Comparison of ENCODE assay signal across 24 mouse cellular contexts in genomic region chr15:96816997-96817570, GRCm38 (mm10).
DNase-seq lines count a peak whose midpoint lies in the region; ATAC-seq and TF ChIP-seq lines count a peak whose summit lies in the region.
"Had no signal": no experiment of that assay in that cellular context is flagged by ENCODE, and none has a peak within 500 bp of the region (broad histone marks: within the 10 kb centered on the region; RNA-seq: fewer than 3 reads in every experiment).

No protein-coding gene starts in this region.

- ATAC-seq in heart, embryonic 11.5 days (replicated peaks; ENCODE audit: insufficient number of reproducible peaks, low FRiP score, low TSS enrichment), result no peak
- peak; percentile 54; the same call in 1 of the 2 replicates for ATAC-seq in lung, embryonic 16.5 days (ENCODE audit: low read depth)
- ATAC-seq in granulocyte monocyte progenitor cell, adult 5-6 weeks (replicated peaks; ENCODE audit: poor library complexity, severe bottlenecking), result 0 out of 2 replicates have a peak, but pooled peaks have one; percentile 21
- ATAC-seq: CD4-positive, CD25-positive, alpha-beta regulatory T cell, adult 4 months; forebrain, embryonic 13.5 days; forebrain, embryonic 16.5 days; hindbrain, embryonic 16.5 days; intestine, embryonic 15.5 days had no signal

- peak; percentile 44 for DNase-seq in heart, adult 8-10 months (ENCODE audit: low spot score)
- no peak for DNase-seq in lung, postnatal 14 days
- DNase-seq in MEL (ENCODE audit: low read depth, low spot score), result peak; percentile 62
- no peak for DNase-seq in limb, embryonic 10.5 days (ENCODE audit: low spot score)
- DNase-seq: adrenal gland, adult 2 months; adrenal gland, postnatal 14 days; cerebellum, adult 11 months; cerebellum, adult 8-10 months; cerebellum, postnatal 10 days; cerebellum, postnatal 36 days; gastrocnemius, postnatal 10 days; gastrocnemius, postnatal 36 days had no signal

- no peaks in the 10 kb centered on the region for H3K9me3 ChIP-seq in heart, embryonic 11.5 days (replicated peaks; ENCODE audit: control insufficient read depth, low read length)
- H3K9me3 ChIP-seq in lung, embryonic 16.5 days (ENCODE audit: control insufficient read depth, low read length), result no peaks in the 10 kb centered on the region
- H3K9me3 ChIP-seq in MEL (replicated peaks; ENCODE audit: insufficient read depth, low read length), result no peaks in the 10 kb centered on the region
- 0 out of 2 replicates have a peak, but pooled peaks cover 3% of the 10 kb centered on the region for H3K9me3 ChIP-seq in limb, embryonic 10.5 days (replicated peaks)
- H3K9me3 ChIP-seq: heart, embryonic 10.5 days; intestine, embryonic 15.5 days had no signal

- no peak overlapping the region for H3K27ac ChIP-seq in heart, embryonic 11.5 days (ENCODE audit: low read depth, low read length)
- H3K27ac ChIP-seq in lung, embryonic 16.5 days (ENCODE audit: low read length), result no peak overlapping the region
- no peak overlapping the region for H3K27ac ChIP-seq in MEL (ENCODE audit: control insufficient read depth, low read depth, low read length)
- H3K27ac ChIP-seq in limb, embryonic 10.5 days, result no peak overlapping the region
- H3K27ac ChIP-seq: forebrain, embryonic 10.5 days; forebrain, embryonic 13.5 days; heart, embryonic 10.5 days; hindbrain, embryonic 10.5 days; hindbrain, embryonic 13.5 days; intestine, embryonic 15.5 days had no signal

- no peak overlapping the region for H3K4me2 ChIP-seq in heart, embryonic 11.5 days
- H3K4me2 ChIP-seq in lung, embryonic 16.5 days (ENCODE audit: low read depth, low read length), result no peak overlapping the region
- H3K4me2 ChIP-seq: forebrain, embryonic 13.5 days; hindbrain, embryonic 13.5 days; intestine, embryonic 15.5 days had no signal

- no peak for TF ChIP-seq RAD21 in MEL (IDR thresholded peaks at IDR 0.05; ENCODE audit: low read depth, low read length)

- no peak overlapping the region for H3K9ac ChIP-seq in heart, embryonic 11.5 days (ENCODE audit: low read depth, low read length)
- no peak overlapping the region for H3K9ac ChIP-seq in lung, embryonic 16.5 days (ENCODE audit: low read length)
- H3K9ac ChIP-seq in MEL (ENCODE audit: control insufficient read depth, low read depth, low read length, poor library complexity, severe bottlenecking), result no peak overlapping the region
- H3K9ac ChIP-seq: forebrain, embryonic 13.5 days; hindbrain, embryonic 13.5 days; intestine, embryonic 15.5 days had no signal

- no peaks in the 10 kb centered on the region for H3K79me2 ChIP-seq in MEL (ENCODE audit: control insufficient read depth, insufficient read depth, low read length, poor library complexity)

- WGBS in heart, embryonic 11.5 days (ENCODE audit: insufficient replicate concordance), result 64% methylated on average over 5 of the region's 5 CpGs
- WGBS in lung, embryonic 16.5 days, result 53% methylated on average over 5 of the region's 5 CpGs
- 74% methylated on average over 5 of the region's 5 CpGs for WGBS in limb, embryonic 10.5 days

- H3K4me3 ChIP-seq in heart, embryonic 11.5 days (ENCODE audit: low read depth, low read length), result no peak overlapping the region
- no peak overlapping the region for H3K4me3 ChIP-seq in lung, embryonic 16.5 days (ENCODE audit: low read length)
- no peak overlapping the region for H3K4me3 ChIP-seq in MEL (ENCODE audit: control insufficient read depth in 1 of 2, insufficient read depth in 1 of 2, low read depth in 2 of 2, low read length in 2 of 2)
- no peak overlapping the region for H3K4me3 ChIP-seq in limb, embryonic 10.5 days
- H3K4me3 ChIP-seq: forebrain, embryonic 10.5 days; forebrain, embryonic 13.5 days; heart, embryonic 10.5 days; hindbrain, embryonic 10.5 days; hindbrain, embryonic 13.5 days; intestine, embryonic 15.5 days had no signal

- no peaks in the 10 kb centered on the region for H3K4me1 ChIP-seq in heart, embryonic 11.5 days (ENCODE audit: control insufficient read depth, insufficient read depth, low read length)
- no peaks in the 10 kb centered on the region for H3K4me1 ChIP-seq in lung, embryonic 16.5 days (replicated peaks; ENCODE audit: control insufficient read depth, insufficient read depth, low read length)
- H3K4me1 ChIP-seq in MEL (ENCODE audit: control insufficient read depth in 1 of 2, insufficient read depth in 2 of 2, low read length in 2 of 2), result peaks cover 3 to 11% of the 10 kb centered on the region in 2 experiments; a peak in 3 of 4 replicates
- H3K4me1 ChIP-seq in limb, embryonic 10.5 days, result 0 out of 2 replicates have a peak, but pooled peaks cover 3% of the 10 kb centered on the region
- H3K4me1 ChIP-seq: forebrain, embryonic 10.5 days; forebrain, embryonic 13.5 days; heart, embryonic 10.5 days; hindbrain, embryonic 10.5 days; hindbrain, embryonic 13.5 days; intestine, embryonic 15.5 days had no signal

- H3K36me3 ChIP-seq in heart, embryonic 11.5 days (ENCODE audit: control insufficient read depth, insufficient read depth, low read length), result no peaks in the 10 kb centered on the region
- no peaks in the 10 kb centered on the region for H3K36me3 ChIP-seq in lung, embryonic 16.5 days (ENCODE audit: control insufficient read depth, insufficient read depth, low read length)
- peaks cover 0 to 10% of the 10 kb centered on the region in 2 experiments; a peak in 2 of 4 replicates for H3K36me3 ChIP-seq in MEL (ENCODE audit: control insufficient read depth in 1 of 2, insufficient read depth in 2 of 2, low read length in 2 of 2)
- no peaks in the 10 kb centered on the region for H3K36me3 ChIP-seq in limb, embryonic 10.5 days
- H3K36me3 ChIP-seq: forebrain, embryonic 10.5 days; heart, embryonic 10.5 days; hindbrain, embryonic 10.5 days; hindbrain, embryonic 13.5 days; intestine, embryonic 15.5 days had no signal

- no peaks in the 10 kb centered on the region for H3K27me3 ChIP-seq in heart, embryonic 11.5 days (ENCODE audit: control insufficient read depth, insufficient read depth, low read length)
- no peaks in the 10 kb centered on the region for H3K27me3 ChIP-seq in lung, embryonic 16.5 days (ENCODE audit: control insufficient read depth, insufficient read depth, low read depth, low read length)
- H3K27me3 ChIP-seq in MEL (ENCODE audit: control insufficient read depth in 1 of 2, insufficient read depth in 2 of 2, low read length in 2 of 2), result 0 out of 4 replicates have a peak, but pooled peaks cover 0 to 2% of the 10 kb centered on the region in 2 experiments
- no peaks in the 10 kb centered on the region for H3K27me3 ChIP-seq in limb, embryonic 10.5 days (ENCODE audit: low read depth, poor library complexity, severe bottlenecking)
- H3K27me3 ChIP-seq: forebrain, embryonic 13.5 days; hindbrain, embryonic 13.5 days; intestine, embryonic 15.5 days had no signal

- no peak for TF ChIP-seq POLR2A in MEL (IDR thresholded peaks at IDR 0.05; ENCODE audit: control insufficient read depth in 1 of 2, insufficient read depth in 1 of 2, low read depth in 1 of 2, low read length in 2 of 2, poor library complexity in 1 of 2)

- TF ChIP-seq CTCF in MEL (IDR thresholded peaks at IDR 0.05 in 2 of 3, conservative IDR thresholded peaks at IDR 0.05 in 1 of 3; ENCODE audit: control insufficient read depth in 1 of 3, insufficient read depth in 1 of 3, low read depth in 2 of 3, low read length in 3 of 3, poor library complexity in 1 of 3, severe bottlenecking in 1 of 3), result no peak

- TF ChIP-seq EP300 in MEL (IDR thresholded peaks at IDR 0.05; ENCODE audit: low read depth in 1 of 2, low read length in 2 of 2), result peak; percentile 19 to 34; a peak in 3 of 4 replicates

TF ChIP-seq in MEL, 35 proteins besides CTCF, POLR2A, EP300 and RAD21:
- peak; percentile 76 for TF ChIP-seq GATA1 (IDR thresholded peaks at IDR 0.05; ENCODE audit: low read depth, low read length)
- peak; percentile 85 for TF ChIP-seq TAL1 (IDR thresholded peaks at IDR 0.05; ENCODE audit: low read length)
- no peak for TF ChIP-seq ETS1 (IDR thresholded peaks at IDR 0.05; ENCODE audit: low read depth, low read length)
- TF ChIP-seq SMC3 (IDR thresholded peaks at IDR 0.05; ENCODE audit: low read depth, low read length), result no peak
- no peak for TF ChIP-seq TBP (IDR thresholded peaks at IDR 0.05; ENCODE audit: low read depth, low read length)
- TF ChIP-seq TCF12 (IDR thresholded peaks at IDR 0.05; ENCODE audit: low read depth, low read length), result no peak
- TF ChIP-seq MXI1 (IDR thresholded peaks at IDR 0.05; ENCODE audit: low read depth, low read length), result no peak
- TF ChIP-seq MYC (IDR thresholded peaks at IDR 0.05; ENCODE audit: low read depth, low read length), result no peak
- no peak for TF ChIP-seq NRF1 (IDR thresholded peaks at IDR 0.05; ENCODE audit: insufficient read depth, low read depth, low read length, poor library complexity, severe bottlenecking)
- TF ChIP-seq MAFK (IDR thresholded peaks at IDR 0.05; ENCODE audit: borderline replicate concordance, low read depth, low read length), result no peak
- no peak for TF ChIP-seq MEF2A (IDR thresholded peaks at IDR 0.05; ENCODE audit: extremely low read depth, insufficient replicate concordance, low read depth, low read length, poor library complexity, severe bottlenecking)
- TF ChIP-seq CHD1 (IDR thresholded peaks at IDR 0.05; ENCODE audit: low read depth, low read length), result no peak
TF ChIP-seq in MEL: peak in this region for 2.

Comparison
In these comparisons a context has a peak if more than half of its experiments do, and no peak if none do; other contexts are left out.
1. DNase-seq: peak in heart, adult 8-10 months (single experiment) and MEL (single experiment); none in lung, postnatal 14 days (single experiment) and limb, embryonic 10.5 days (single experiment).